Mouse (Mus musculus) liver, embryonic 14 days (tissue): ENCODE measurements around the gene Olfr1229. TPM values are rescaled to one million over a fixed set of nuclear protein-coding genes. Genes with fewer than 3 reads are reported as not detected.

Source experiments
- polyA plus RNA-seq: library from polyadenylated mRNA; depleted of rRNA; stranded (reverse); fragments of >200 nt; gene quantifications from 2 replicates; pipeline ENCODE4 v1.2.3, GENCODE M21; 2012; rRNA removed

Olfr1229 gene
- polyA plus RNA-seq: not detected in 2 replicates

DNA sequence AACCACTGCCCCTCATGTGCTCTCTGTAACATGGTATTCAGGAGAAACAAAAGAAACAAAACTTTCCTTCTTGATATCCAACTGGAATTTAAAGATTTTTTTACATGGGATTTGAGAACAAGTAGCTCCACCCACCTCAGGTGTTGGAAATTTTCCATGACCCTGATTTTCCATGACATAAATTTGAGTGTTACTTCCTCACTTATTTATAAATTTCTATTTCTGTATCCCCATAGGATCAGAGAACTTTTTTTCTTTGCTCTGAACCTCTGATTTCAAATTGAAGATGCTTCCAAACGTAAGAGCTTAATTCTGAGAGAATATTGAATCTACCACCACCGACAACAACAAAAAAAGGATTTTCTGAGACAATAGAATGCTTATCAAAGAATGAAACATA is at the start of gene Olfr1229:
Gene Olfr1229 (minus strand): TSS at position 101 of the 400 bp plus-strand sequence.

DNA sequence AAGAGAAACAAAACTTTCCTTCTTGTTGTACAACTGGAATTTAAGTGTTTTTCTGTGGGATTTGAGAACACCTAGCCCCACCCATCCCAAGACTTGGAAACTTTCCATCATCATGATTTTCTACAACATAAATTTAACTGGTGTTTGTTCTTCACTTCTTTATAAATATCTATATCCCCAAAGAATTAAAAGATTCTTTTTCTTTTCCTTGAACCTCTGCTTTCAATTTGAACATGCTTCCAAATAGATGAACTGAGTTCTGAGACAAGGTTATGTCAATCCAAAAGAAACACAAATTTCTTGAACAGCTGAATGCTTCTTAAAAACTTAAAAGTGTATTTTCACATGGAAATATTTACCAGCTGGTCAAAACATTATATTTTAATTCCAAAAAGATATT is 41.8 kb upstream of the Olfr1229 start, which contains the start of gene Olfr1232:
Gene Olfr1232 (minus strand): TSS at position 101 of the 400 bp plus-strand sequence.

DNA sequence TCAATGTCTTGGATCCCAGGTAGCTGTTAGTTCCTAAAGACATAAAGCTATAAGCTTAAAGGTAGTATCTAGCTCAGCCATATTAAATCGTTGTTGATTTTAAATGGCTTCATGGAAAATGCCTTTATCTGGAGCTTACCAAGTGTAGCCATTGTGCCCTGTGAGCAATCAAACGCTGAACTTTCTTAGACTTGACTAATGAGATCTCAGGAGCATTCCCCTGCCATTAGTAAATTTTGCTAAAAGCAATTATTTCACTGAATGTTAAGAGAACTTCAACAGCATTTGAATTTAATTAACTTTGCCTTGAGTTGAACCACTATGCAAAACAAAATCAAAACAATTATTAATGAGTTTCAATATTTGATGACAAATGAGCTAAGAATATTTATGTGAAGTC is 19.2 kb upstream of the Olfr1229 start, which contains the start of gene Olfr1231:
Gene Olfr1231 (minus strand): TSS at position 101 of the 400 bp plus-strand sequence.

DNA sequence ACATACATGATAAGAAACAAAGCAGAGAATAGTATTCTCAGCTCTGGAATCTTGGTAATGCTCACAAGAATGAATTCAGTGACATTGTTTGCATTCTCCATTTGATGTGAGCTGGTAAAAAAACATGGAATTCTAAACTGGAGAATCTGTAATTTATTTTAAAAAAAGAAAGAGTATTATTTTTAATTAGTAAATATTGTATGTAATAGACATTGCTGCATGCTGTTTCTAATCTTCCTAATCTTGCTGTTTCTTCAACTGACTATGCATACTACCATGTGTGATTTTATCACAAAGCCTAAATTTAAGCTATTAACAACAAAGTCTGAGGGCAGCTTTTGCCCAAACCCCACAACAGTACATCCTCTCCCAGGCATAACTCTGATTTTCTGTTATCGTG is 9.4 kb upstream of the Olfr1229 start, which contains the start of gene Olfr1230:
Gene Olfr1230 (minus strand): TSS at position 101 of the 400 bp plus-strand sequence.

GRCm38 (mm10) chr2:89253962-89254361 is 33.9 kb downstream of the Olfr1229 start, which contains the start of gene Olfr1228:
Olfr1228 (minus strand) TSS chr2:89254062.

Other genes with a start within 250 kb of the Olfr1229 start
- gene Olfr1218, start 226.8 kb downstream of the Olfr1229 start, polyA plus RNA-seq: not detected in 2 replicates
- gene Olfr1219, start 204.5 kb downstream of the Olfr1229 start, polyA plus RNA-seq: not detected in 2 replicates
- not detected in 2 replicates for gene Olfr1220, start 181.2 kb downstream of the Olfr1229 start, polyA plus RNA-seq
- not detected in 2 replicates for gene Olfr1221, start 170.7 kb downstream of the Olfr1229 start, polyA plus RNA-seq
- gene Olfr1222, start 155.0 kb downstream of the Olfr1229 start, polyA plus RNA-seq: not detected in 2 replicates
- not detected in 2 replicates for gene Olfr1223, start 136.5 kb downstream of the Olfr1229 start, polyA plus RNA-seq
- not detected in 2 replicates for gene Olfr1224-ps1, start 123.9 kb downstream of the Olfr1229 start, polyA plus RNA-seq
- gene Olfr1225, start 113.3 kb downstream of the Olfr1229 start, polyA plus RNA-seq: not detected in 2 replicates
- not detected in 2 replicates for gene Olfr1226, start 88.0 kb downstream of the Olfr1229 start, polyA plus RNA-seq
- not detected in 2 replicates for gene Olfr1228, start 34.0 kb downstream of the Olfr1229 start, polyA plus RNA-seq
- gene Olfr1230, start 9.3 kb upstream of the Olfr1229 start, polyA plus RNA-seq: not detected in 2 replicates
- not detected in 2 replicates for gene Olfr1231, start 19.1 kb upstream of the Olfr1229 start, polyA plus RNA-seq
- not detected in 2 replicates for gene Olfr1232, start 41.7 kb upstream of the Olfr1229 start, polyA plus RNA-seq
- not detected in 2 replicates for gene Olfr1233, start 54.4 kb upstream of the Olfr1229 start, polyA plus RNA-seq
- not detected in 2 replicates for gene Olfr1234, start 76.9 kb upstream of the Olfr1229 start, polyA plus RNA-seq
- not detected in 2 replicates for gene Olfr1238, start 121.7 kb upstream of the Olfr1229 start, polyA plus RNA-seq
- not detected in 2 replicates for gene Olfr1239, start 132.4 kb upstream of the Olfr1229 start, polyA plus RNA-seq
- not detected in 2 replicates for gene Olfr1240, start 155.0 kb upstream of the Olfr1229 start, polyA plus RNA-seq
- gene Olfr1241, start 199.1 kb upstream of the Olfr1229 start, polyA plus RNA-seq: not detected in 2 replicates
- not detected in 2 replicates for gene Olfr1242, start 210.3 kb upstream of the Olfr1229 start, polyA plus RNA-seq
- not detected in 2 replicates for gene Olfr1243, start 243.5 kb upstream of the Olfr1229 start, polyA plus RNA-seq